ENCODE assay signal across 8 mouse cellular contexts in genomic region chr9:46327706-46328571, GRCm38 (mm10). TPM values are rescaled to one million over a fixed set of nuclear protein-coding genes. Genes with fewer than 3 reads are reported as not detected.
DNase-seq lines count a peak whose midpoint lies in the region; ATAC-seq and TF ChIP-seq lines count a peak whose summit lies in the region.

No protein-coding gene starts in this region.

- H3K4me2 ChIP-seq in kidney, postnatal 0 days (ENCODE audit: low read length): no peak overlapping the region
- peak overlapping the region; percentile 87 for H3K4me2 ChIP-seq in heart, embryonic 16.5 days (ENCODE audit: low read depth, low read length)
- no peak overlapping the region; the same call in 1 of the 2 replicates for H3K4me2 ChIP-seq in liver, postnatal 0 days (ENCODE audit: low read depth, low read length)

- no peak overlapping the region for H3K9ac ChIP-seq in kidney, postnatal 0 days (ENCODE audit: low read depth, low read length)
- peak overlapping the region; percentile 73 for H3K9ac ChIP-seq in heart, embryonic 16.5 days (ENCODE audit: low read length)
- H3K9ac ChIP-seq in liver, postnatal 0 days (replicated peaks): no peak overlapping the region

- no peak for TF ChIP-seq EP300 in liver, postnatal 0 days (IDR thresholded peaks at IDR 0.05; ENCODE audit: low read depth)

- TF ChIP-seq CTCF in kidney, postnatal 0 days (IDR thresholded peaks at IDR 0.05; ENCODE audit: low read depth): peak; percentile 40; the same call in 1 of the 2 replicates
- TF ChIP-seq CTCF in liver, postnatal 0 days (IDR thresholded peaks at IDR 0.05; ENCODE audit: low read depth): peak; percentile 39

- H3K27ac ChIP-seq in kidney, postnatal 0 days: no peak overlapping the region
- no peak overlapping the region for H3K27ac ChIP-seq in brown adipose tissue, adult 24 weeks (replicated peaks; ENCODE audit: low read depth, low read length)
- no peak overlapping the region for H3K27ac ChIP-seq in heart, embryonic 16.5 days (ENCODE audit: low read length)
- H3K27ac ChIP-seq in liver, postnatal 0 days (ENCODE audit: low read depth): no peak overlapping the region

- 0 out of 2 replicates have a peak, but pooled peaks cover 7% of the 10 kb centered on the region for H3K4me1 ChIP-seq in kidney, postnatal 0 days (replicated peaks; ENCODE audit: insufficient read depth, low read length)
- H3K4me1 ChIP-seq in brown adipose tissue, adult 24 weeks (ENCODE audit: control insufficient read depth, insufficient read depth, insufficient read length, low read length): no peaks in the 10 kb centered on the region
- H3K4me1 ChIP-seq in heart, embryonic 16.5 days (ENCODE audit: control insufficient read depth, insufficient read depth, low read length): peaks cover 11% of the 10 kb centered on the region
- H3K4me1 ChIP-seq in liver, postnatal 0 days (ENCODE audit: insufficient read depth): peaks cover 7% of the 10 kb centered on the region

- H3K36me3 ChIP-seq in kidney, postnatal 0 days (ENCODE audit: insufficient read depth, low read length): no peaks in the 10 kb centered on the region
- no peaks in the 10 kb centered on the region for H3K36me3 ChIP-seq in heart, embryonic 16.5 days (ENCODE audit: control insufficient read depth, insufficient read depth)
- no peaks in the 10 kb centered on the region for H3K36me3 ChIP-seq in liver, postnatal 0 days (replicated peaks; ENCODE audit: insufficient read depth, low read length)

- DNase-seq in kidney, postnatal 0 days (ENCODE audit: low spot score): no peak
- DNase-seq in kidney, adult 8-10 months: no peak
- DNase-seq in liver, postnatal 0 days: peak; percentile 24
- no peak for DNase-seq in adrenal gland, postnatal 10 days
- no peak for DNase-seq in left cerebral cortex, adult 9 months (ENCODE audit: low spot score in 2 of 2)

- H3K9me3 ChIP-seq in kidney, postnatal 0 days (replicated peaks; ENCODE audit: low read length): no peaks in the 10 kb centered on the region
- H3K9me3 ChIP-seq in heart, embryonic 16.5 days (replicated peaks; ENCODE audit: control insufficient read depth, low read length): no peaks in the 10 kb centered on the region
- H3K9me3 ChIP-seq in liver, postnatal 0 days (ENCODE audit: low read length): no peaks in the 10 kb centered on the region

- H3K4me3 ChIP-seq in kidney, postnatal 0 days (replicated peaks; ENCODE audit: low read depth, low read length): no peak overlapping the region
- peak overlapping the region; percentile 62; the same call in 1 of the 2 replicates for H3K4me3 ChIP-seq in brown adipose tissue, adult 24 weeks (ENCODE audit: insufficient read depth, low read depth, low read length)
- no peak overlapping the region; the same call in 1 of the 2 replicates for H3K4me3 ChIP-seq in heart, embryonic 16.5 days (ENCODE audit: low read length)
- no peak overlapping the region for H3K4me3 ChIP-seq in liver, postnatal 0 days (ENCODE audit: low read depth, low read length)

- no peak for ATAC-seq in kidney, postnatal 0 days (replicated peaks; ENCODE audit: low FRiP score, low read depth)
- no peak for ATAC-seq in heart, embryonic 16.5 days (replicated peaks; ENCODE audit: extremely low read depth, insufficient read depth, low FRiP score)
- no peak for ATAC-seq in liver, postnatal 0 days
- no peak for ATAC-seq in frontal cortex, adult (ENCODE audit: low TSS enrichment)

- no peaks in the 10 kb centered on the region for H3K27me3 ChIP-seq in kidney, postnatal 0 days (ENCODE audit: insufficient read depth, low read length)
- H3K27me3 ChIP-seq in heart, embryonic 16.5 days (ENCODE audit: control insufficient read depth, insufficient read depth, low read length): no peaks in the 10 kb centered on the region; the same call in 1 of the 2 replicates
- H3K27me3 ChIP-seq in liver, postnatal 0 days (ENCODE audit: insufficient read depth, low read length): peaks cover 22% of the 10 kb centered on the region

- 73% methylated on average over 25 of the region's 25 CpGs for WGBS in kidney, postnatal 0 days
- WGBS in heart, embryonic 16.5 days: 70% methylated on average over 25 of the region's 25 CpGs
- WGBS in liver, postnatal 0 days (ENCODE audit: insufficient replicate concordance): 61% methylated on average over 25 of the region's 25 CpGs

RNA-seq across cellular contexts. Expression of gene 4931429L15Rik, which starts 8.2 kb away (rescaled TPM):
- not detected in 2 replicates for polyA plus RNA-seq in kidney, postnatal 0 days (2015; fragmentation: Nextera tagmentation; extraction: Ambion mirVana)
- not detected in 2 replicates for polyA plus RNA-seq in brown adipose tissue, adult 24 weeks (2012; ENCODE audit: insufficient read depth, insufficient read length, missing spikeins)
- polyA plus RNA-seq in heart, embryonic 16.5 days (2015; fragmentation: Nextera tagmentation; extraction: Ambion mirVana): not detected in 2 replicates
- not detected in 2 replicates for polyA plus RNA-seq in liver, postnatal 0 days (2015; fragmentation: Nextera tagmentation; extraction: Ambion mirVana)
- total RNA-seq in adrenal gland, postnatal 10 days (2021): not detected

RNA-seq across cellular contexts. Expression of gene Bud13, which starts 45.1 kb away (rescaled TPM):
- polyA plus RNA-seq in kidney, postnatal 0 days (2015; fragmentation: Nextera tagmentation; extraction: Ambion mirVana): 14.9 and 16.2 TPM in 2 replicates
- polyA plus RNA-seq in brown adipose tissue, adult 24 weeks (2012; ENCODE audit: insufficient read depth, insufficient read length, missing spikeins): 6.6 and 6.9 TPM in 2 replicates
- 13.3 and 13.5 TPM in 2 replicates for polyA plus RNA-seq in heart, embryonic 16.5 days (2015; fragmentation: Nextera tagmentation; extraction: Ambion mirVana)
- 4.0 TPM in 2 replicates for polyA plus RNA-seq in liver, postnatal 0 days (2015; fragmentation: Nextera tagmentation; extraction: Ambion mirVana)
- 10 to 100 TPM in 1 of 2 experiments, 1 to 10 TPM in 1; 9.5 to 10.4 TPM for total RNA-seq in adrenal gland, postnatal 10 days (2021)

RNA-seq across cellular contexts. Expression of gene Zpr1, which starts 55.1 kb away (rescaled TPM):
- polyA plus RNA-seq in kidney, postnatal 0 days (2015; fragmentation: Nextera tagmentation; extraction: Ambion mirVana): 43.3 and 46.4 TPM in 2 replicates
- 17.0 and 18.9 TPM in 2 replicates for polyA plus RNA-seq in brown adipose tissue, adult 24 weeks (2012; ENCODE audit: insufficient read depth, insufficient read length, missing spikeins)
- polyA plus RNA-seq in heart, embryonic 16.5 days (2015; fragmentation: Nextera tagmentation; extraction: Ambion mirVana): 36.7 and 39.5 TPM in 2 replicates
- 20.6 and 21.8 TPM in 2 replicates for polyA plus RNA-seq in liver, postnatal 0 days (2015; fragmentation: Nextera tagmentation; extraction: Ambion mirVana)
- total RNA-seq in adrenal gland, postnatal 10 days (2021): 10 to 100 TPM; 28.9 to 35.5 TPM

RNA-seq across cellular contexts. Expression of gene Apoa5, which starts 59.5 kb away (rescaled TPM):
- 0.08 and 0.24 TPM in 2 replicates for polyA plus RNA-seq in kidney, postnatal 0 days (2015; fragmentation: Nextera tagmentation; extraction: Ambion mirVana)
- 1.7 TPM in 1 of 2 replicates, not detected in the other for polyA plus RNA-seq in brown adipose tissue, adult 24 weeks (2012; ENCODE audit: insufficient read depth, insufficient read length, missing spikeins)
- polyA plus RNA-seq in heart, embryonic 16.5 days (2015; fragmentation: Nextera tagmentation; extraction: Ambion mirVana): not detected in 2 replicates
- 771 and 869 TPM in 2 replicates for polyA plus RNA-seq in liver, postnatal 0 days (2015; fragmentation: Nextera tagmentation; extraction: Ambion mirVana)
- total RNA-seq in adrenal gland, postnatal 10 days (2021): 10 to 100 TPM; 31.4 to 92.9 TPM
